Mouse (Mus musculus) lung, embryonic 14.5 days (tissue): Measurements from ENCODE around the gene Sirt2. TPM values are rescaled to one million over a fixed set of nuclear protein-coding genes. Genes with fewer than 3 reads are reported as not detected.

Source experiments
- ATAC-seq: fragments of 200-750 bp; cut with Nextera tagmentation; 2 replicates; pipeline ENCODE4 v1.8.0; 2017; ENCODE audit warnings: mild to moderate bottlenecking, moderate TSS enrichment, moderate library complexity; ENCODE audit not compliant: insufficient read depth
- DNase-seq: peaks from one replicate; pipeline ENCODE4 v3.0.0-alpha.2; 2015
- H3K27ac ChIP-seq: fragments of 300-500 bp; sonication (generic); 2 replicates; pipeline ENCODE4 v1.5.1; 2014; ENCODE audit warnings: low read depth, mild to moderate bottlenecking, moderate library complexity
- H3K27me3 ChIP-seq: fragments of 300-500 bp; sonication (generic); 2 replicates; pipeline ENCODE4 v1.6.1; 2014; ENCODE audit warnings: low read length, control low read depth; ENCODE audit not compliant: insufficient read depth
- H3K36me3 ChIP-seq: fragments of 300-500 bp; sonication (generic); 2 replicates; pipeline ENCODE4 v1.6.1; 2014; ENCODE audit warnings: control low read depth; ENCODE audit not compliant: insufficient read depth
- H3K4me1 ChIP-seq: fragments of 300-500 bp; sonication (generic); 2 replicates; pipeline ENCODE4 v1.6.1; 2014; ENCODE audit warnings: antibody characterized with exemption, control low read depth; ENCODE audit not compliant: insufficient read depth
- H3K4me2 ChIP-seq: fragments of 300-500 bp; sonication (generic); 2 replicates; pipeline ENCODE4 v1.6.1; 2014; ENCODE audit warnings: mild to moderate bottlenecking
- H3K4me3 ChIP-seq: fragments of 300-500 bp; sonication (generic); 2 replicates; pipeline ENCODE4 v1.5.1; 2014; ENCODE audit warnings: low read depth, low read length
- H3K9ac ChIP-seq: fragments of 300-500 bp; sonication (generic); 2 replicates; pipeline ENCODE4 v1.6.1; 2014
- H3K9me3 ChIP-seq: fragments of 300-500 bp; sonication (generic); 2 replicates; pipeline ENCODE4 v1.6.1; 2016; ENCODE audit warnings: low read depth, low read length, control low read depth
- CTCF ChIP-seq: IDR thresholded peaks from 2 replicates; pipeline ENCODE4 v1.5.1; 2016; ENCODE audit warnings: antibody characterized with exemption, low read depth
- WGBS: fragments of 180-500 bp; shearing (Covaris S2); extraction: QIAGEN DNeasy Blood & Tissue Kit; methylation state at CpG from one replicate; pipeline ENCODE4 v1.1.7; 2014; 5-methylcytosine and 5-hydroxymethylcytosine counted together
- polyA plus RNA-seq: library from polyadenylated mRNA; unstranded; fragments of >200 nt; fragmentation: Nextera tagmentation; extraction: Ambion mirVana; gene quantifications from 2 replicates; pipeline ENCODE4 v1.2.1, GENCODE M21; 2014

Sirt2 gene
- polyA plus RNA-seq, 1 experiment from 2014 or later, result 54.0 TPM

- WGBS, result 49% methylated on average over 5 of the region's 5 CpGs
- no peaks in the 10 kb centered on the region for H3K27me3 ChIP-seq
- no peak within 1 kb of the TSS for H3K4me3 ChIP-seq
- no peak for TF ChIP-seq CTCF
- no peak within 1 kb of the TSS; the same call in 1 of the 2 replicates for H3K27ac ChIP-seq
- no peaks in the 10 kb centered on the region for H3K9me3 ChIP-seq
- H3K9ac ChIP-seq, result no peak within 1 kb of the TSS
- DNase-seq, result no peak
- H3K4me1 ChIP-seq, result peaks cover 11% of the 10 kb centered on the region
- no peak within 1 kb of the TSS for H3K4me2 ChIP-seq
- H3K36me3 ChIP-seq, result peaks cover 11% of the 10 kb centered on the region; the same call in 1 of the 2 replicates
- no peak for ATAC-seq
These were observed 22.0 kb downstream of the Sirt2 start, which contains the start of gene Rinl for GRCm38 (mm10) chr7:28788307-28789195. Rinl (plus strand) TSS chr7:28788969.

- no peak overlapping the region for H3K9ac ChIP-seq
- H3K4me3 ChIP-seq, result no peak overlapping the region
- DNase-seq (peak; percentile 21), ATAC-seq (no peak)
- peaks cover 11% of the 10 kb centered on the region; the same call in 1 of the 2 replicates for H3K36me3 ChIP-seq
- peaks cover 11% of the 10 kb centered on the region for H3K4me1 ChIP-seq
- no peaks in the 10 kb centered on the region for H3K27me3 ChIP-seq
- WGBS, result 38% methylated on average over 3 of the region's 3 CpGs
- no peak overlapping the region; the same call in 1 of the 2 replicates for H3K27ac ChIP-seq
- H3K4me2 ChIP-seq, result no peak overlapping the region
- no peak for TF ChIP-seq CTCF
- H3K9me3 ChIP-seq, result no peaks in the 10 kb centered on the region
These were observed 22.7 kb downstream of the Sirt2 start for GRCm38 (mm10) chr7:28789235-28789634.

GRCm38 (mm10) chr7:28790066-28790806 is 23.7 kb downstream of the Sirt2 start:
- peaks cover 11% of the 10 kb centered on the region for H3K4me1 ChIP-seq
- H3K9ac ChIP-seq, result no peak overlapping the region
- 48% methylated on average over 8 of the region's 8 CpGs for WGBS
- ATAC-seq (no peak), DNase-seq (peak; percentile 56)
- H3K4me3 ChIP-seq, result no peak overlapping the region
- peaks cover 10% of the 10 kb centered on the region; the same call in 1 of the 2 replicates for H3K36me3 ChIP-seq
- no peak overlapping the region for H3K27ac ChIP-seq
- H3K27me3 ChIP-seq, result no peaks in the 10 kb centered on the region
- peak; percentile 58 for TF ChIP-seq CTCF
- H3K9me3 ChIP-seq, result no peaks in the 10 kb centered on the region
- no peak overlapping the region for H3K4me2 ChIP-seq

GRCm38 (mm10) chr7:28791706-28792105 is 25.2 kb downstream of the Sirt2 start:
- no peak overlapping the region for H3K9ac ChIP-seq
- H3K4me3 ChIP-seq, result no peak overlapping the region
- ATAC-seq (no peak), DNase-seq (no peak)
- H3K4me1 ChIP-seq, result peaks cover 11% of the 10 kb centered on the region
- H3K36me3 ChIP-seq, result peaks cover 4% of the 10 kb centered on the region; the same call in 1 of the 2 replicates
- no peak for TF ChIP-seq CTCF
- H3K4me2 ChIP-seq, result no peak overlapping the region
- H3K27me3 ChIP-seq, result no peaks in the 10 kb centered on the region
- H3K27ac ChIP-seq, result no peak overlapping the region
- no peaks in the 10 kb centered on the region for H3K9me3 ChIP-seq

GRCm38 (mm10) chr7:28792391-28793185 is 26.1 kb downstream of the Sirt2 start:
- TF ChIP-seq CTCF, result 0 out of 2 replicates have a peak, but pooled peaks have one; percentile 8
- peaks cover 3% of the 10 kb centered on the region; the same call in 1 of the 2 replicates for H3K36me3 ChIP-seq
- peaks cover 11% of the 10 kb centered on the region for H3K4me1 ChIP-seq
- WGBS, result 61% methylated on average over 12 of the region's 14 CpGs
- DNase-seq (no peak), ATAC-seq (no peak)
- no peaks in the 10 kb centered on the region for H3K27me3 ChIP-seq
- no peak overlapping the region for H3K4me2 ChIP-seq
- H3K9ac ChIP-seq, result no peak overlapping the region
- H3K27ac ChIP-seq, result no peak overlapping the region
- H3K4me3 ChIP-seq, result no peak overlapping the region
- H3K9me3 ChIP-seq, result no peaks in the 10 kb centered on the region

GRCm38 (mm10) chr7:28793834-28794233 is 27.3 kb downstream of the Sirt2 start:
- Histone ChIP-seq H3K4me3 (no peak overlapping the region), H3K36me3 (no peaks in the 10 kb centered on the region), H3K4me1 (peaks cover 10% of the 10 kb centered on the region), H3K9me3 (no peaks in the 10 kb centered on the region), H3K27ac (no peak overlapping the region), H3K27me3 (no peaks in the 10 kb centered on the region), H3K4me2 (no peak overlapping the region), H3K9ac (no peak overlapping the region)
- peak; percentile 45 for TF ChIP-seq CTCF
- 28% methylated on average over 2 of the region's 2 CpGs for WGBS
- ATAC-seq (no peak), DNase-seq (peak; percentile 56)
